Mouse (Mus musculus): ENCODE results near the gene A230050P20Rik.

- TF ChIP-seq CTCF (conservative IDR thresholded peaks at IDR 0.05; ENCODE audit: low read length) (no peak), POU5F1 (IDR thresholded peaks at IDR 0.05; ENCODE audit: borderline replicate concordance, low read length) (no peak)
These were observed 31.1 kb upstream of the A230050P20Rik start for GRCm38 (mm10) chr9:20837184-20837947.
